Mouse (Mus musculus) embryonic fibroblast, embryonic 13.5 days (primary cell): ENCODE measurements at regions not wholly inside any gene's neighbourhood (a gene's known extent, or its start where the extent isn't known, plus 50 kb on each side); places are given as distances from the start of the nearest gene placed in this dataset.

Source experiments
- CTCF ChIP-seq: IDR thresholded peaks from 2 replicates; pipeline ENCODE4 v1.5.1; 2011; ENCODE audit warnings: mild to moderate bottlenecking, control low read depth, low read length, moderate library complexity, borderline replicate concordance; ENCODE audit not compliant: insufficient read depth
- POLR2A ChIP-seq: IDR thresholded peaks from 2 replicates; pipeline ENCODE4 v1.6.1; 2011; ENCODE audit warnings: low read depth, mild to moderate bottlenecking, control low read depth, low read length, moderate library complexity

- TF ChIP-seq CTCF (no peak), POLR2A (no peak)
These were observed 59.7 kb downstream of the Kcna5 start for GRCm38 (mm10) chr6:126475555-126475954.
